Mouse (Mus musculus) midbrain, postnatal 0 days (tissue): ENCODE data around the gene Shb. TPM values are rescaled to one million over a fixed set of nuclear protein-coding genes. Genes with fewer than 3 reads are reported as not detected.

Experiments
- ATAC-seq: fragments of 200-750 bp; cut with Nextera tagmentation; 2 replicates; pipeline ENCODE4 v1.8.0; 2017; ENCODE audit warnings: moderate number of reproducible peaks, mild to moderate bottlenecking, moderate TSS enrichment, moderate library complexity; ENCODE audit not compliant: low FRiP score
- DNase-seq: peaks from one replicate; pipeline ENCODE4 v3.0.0-alpha.2; 2015; ENCODE audit warnings: low spot score
- H3K27ac ChIP-seq: fragments of 300-500 bp; sonication (generic); 2 replicates; pipeline ENCODE4 v1.5.1; 2014; ENCODE audit warnings: low read depth, mild to moderate bottlenecking, low read length, mixed read lengths
- H3K27me3 ChIP-seq: fragments of 300-500 bp; sonication (generic); 2 replicates; pipeline ENCODE4 v1.6.1; 2014; ENCODE audit warnings: low read length, control low read depth, mixed read lengths; ENCODE audit not compliant: insufficient read depth
- H3K36me3 ChIP-seq: fragments of 300-500 bp; sonication (generic); 2 replicates; pipeline ENCODE4 v1.6.1; 2014; ENCODE audit warnings: low read length, control low read depth, mixed read lengths; ENCODE audit not compliant: insufficient read depth
- H3K4me1 ChIP-seq: fragments of 300-500 bp; sonication (generic); 2 replicates; pipeline ENCODE4 v1.6.1; 2014; ENCODE audit warnings: mild to moderate bottlenecking, control low read depth, antibody characterized with exemption, low read length, mixed read lengths; ENCODE audit not compliant: insufficient read depth
- H3K4me2 ChIP-seq: fragments of 300-500 bp; sonication (generic); 2 replicates; pipeline ENCODE4 v1.6.1; 2014; ENCODE audit warnings: low read depth, mild to moderate bottlenecking, low read length, mixed read lengths; ENCODE audit not compliant: poor library complexity, severe bottlenecking
- H3K4me3 ChIP-seq: fragments of 300-500 bp; sonication (generic); 2 replicates; pipeline ENCODE4 v1.5.1; 2014; ENCODE audit warnings: low read depth, mild to moderate bottlenecking, low read length, moderate library complexity
- H3K9ac ChIP-seq: fragments of 300-500 bp; sonication (generic); replicated peaks from 2 replicates; pipeline ENCODE4 v1.6.1; 2014; ENCODE audit warnings: mild to moderate bottlenecking, low read length, moderate library complexity, mixed read lengths; ENCODE audit not compliant: poor library complexity, severe bottlenecking
- H3K9me3 ChIP-seq: fragments of 300-500 bp; sonication (generic); 2 replicates; pipeline ENCODE4 v1.6.1; 2016; ENCODE audit warnings: low read length, control low read depth
- CTCF ChIP-seq: IDR thresholded peaks from 2 replicates; pipeline ENCODE4 v1.5.1; 2016; ENCODE audit warnings: antibody characterized with exemption, mild to moderate bottlenecking
- WGBS: fragments of 180-500 bp; shearing (Covaris S2); extraction: QIAGEN DNeasy Blood & Tissue Kit; methylation state at CpG from one replicate; pipeline ENCODE4 v1.1.7; 2014; 5-methylcytosine and 5-hydroxymethylcytosine counted together
- polyA plus RNA-seq: library from polyadenylated mRNA; unstranded; fragments of >200 nt; fragmentation: Nextera tagmentation; extraction: Ambion mirVana; gene quantifications from 2 replicates; pipeline ENCODE4 v1.2.1, GENCODE M21; 2015
- total RNA-seq: library from RNA; depleted of rRNA; stranded (reverse); fragments of >200 nt; gene quantifications from 2 replicates; pipeline ENCODE4 v1.2.3, GENCODE M21; 2014

The Shb gene
- total and polyA plus RNA-seq, 2 experiments from 2014 or later, result 5.8 to 21.9 TPM

DNA sequence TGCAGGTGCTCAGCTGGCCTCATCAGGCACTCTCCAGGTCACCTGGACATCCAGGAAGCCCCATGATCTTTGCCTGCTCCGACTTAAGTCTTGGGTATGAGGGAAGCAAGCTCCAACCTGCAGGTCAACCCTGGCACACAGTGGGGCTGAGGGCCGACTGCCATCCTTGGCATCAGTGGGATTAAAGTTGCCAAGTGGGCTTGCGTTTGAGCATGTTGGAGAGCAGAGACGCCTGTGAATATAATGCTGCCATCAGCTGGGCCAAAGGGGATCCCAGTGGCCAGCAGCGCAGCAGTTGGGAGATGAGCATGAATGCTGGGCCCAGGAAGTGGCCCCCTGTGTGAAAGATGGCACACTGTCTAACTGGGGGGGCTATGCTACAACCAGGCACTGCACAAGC lies 25.9 kb upstream of the Shb start:
- H3K36me3 ChIP-seq, result no peaks in the 10 kb centered on the region
- no peak for DNase-seq
- no peaks in the 10 kb centered on the region for H3K4me1 ChIP-seq
- no peak for TF ChIP-seq CTCF
- no peaks in the 10 kb centered on the region for H3K9me3 ChIP-seq
- WGBS, result 82% methylated on average over 5 of the region's 5 CpGs
- H3K27me3 ChIP-seq, result no peaks in the 10 kb centered on the region
- H3K4me2 ChIP-seq, result no peak overlapping the region
- ATAC-seq, result no peak
- H3K9ac ChIP-seq, result no peak overlapping the region
- no peak overlapping the region for H3K4me3 ChIP-seq
- no peak overlapping the region for H3K27ac ChIP-seq

DNA sequence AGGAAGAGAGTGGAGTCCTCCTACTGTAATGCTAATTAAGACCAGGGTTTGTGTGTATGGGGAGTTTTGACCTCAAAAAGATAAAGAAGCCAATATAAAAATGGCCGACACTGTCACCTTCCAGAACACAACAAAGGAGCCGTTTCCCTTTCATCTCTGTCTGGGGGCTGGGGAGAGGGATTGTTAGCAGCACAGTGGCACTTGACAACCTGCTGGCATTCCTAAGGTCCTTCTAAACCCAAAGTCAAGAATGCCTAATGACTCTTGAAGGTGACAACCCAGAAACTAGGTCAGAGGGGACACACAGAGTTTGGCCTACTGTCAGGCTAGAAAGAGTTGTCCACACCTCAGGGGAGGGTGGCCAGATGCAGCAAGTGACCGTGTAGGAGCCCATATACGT lies 20.3 kb upstream of the Shb start:
- Histone ChIP-seq H3K4me3 (no peak overlapping the region), H3K9me3 (no peaks in the 10 kb centered on the region), H3K36me3 (no peaks in the 10 kb centered on the region), H3K27me3 (no peaks in the 10 kb centered on the region), H3K9ac (no peak overlapping the region), H3K27ac (no peak overlapping the region), H3K4me1 (no peaks in the 10 kb centered on the region), H3K4me2 (no peak overlapping the region)
- ATAC-seq (no peak), DNase-seq (no peak)
- 43% methylated on average over 4 of the region's 4 CpGs for WGBS
- no peak for TF ChIP-seq CTCF

GRCm38 (mm10) chr4:45550970-45551369 lies 18.7 kb upstream of the Shb start:
- ATAC-seq, result no peak
- Histone ChIP-seq H3K4me2 (no peak overlapping the region), H3K4me3 (no peak overlapping the region), H3K9ac (no peak overlapping the region), H3K9me3 (no peaks in the 10 kb centered on the region), H3K27me3 (no peaks in the 10 kb centered on the region), H3K4me1 (no peaks in the 10 kb centered on the region), H3K36me3 (no peaks in the 10 kb centered on the region), H3K27ac (no peak overlapping the region)
- no peak for DNase-seq
- WGBS, result 39% methylated on average over 2 of the region's 2 CpGs
- TF ChIP-seq CTCF, result no peak

GRCm38 (mm10) chr4:45549514-45549913 lies 17.2 kb upstream of the Shb start:
- Histone ChIP-seq H3K36me3 (no peaks in the 10 kb centered on the region), H3K4me2 (no peak overlapping the region), H3K9me3 (no peaks in the 10 kb centered on the region), H3K4me1 (no peaks in the 10 kb centered on the region), H3K9ac (no peak overlapping the region), H3K27ac (no peak overlapping the region), H3K4me3 (no peak overlapping the region), H3K27me3 (no peaks in the 10 kb centered on the region)
- 67% methylated on average over 5 of the region's 5 CpGs for WGBS
- TF ChIP-seq CTCF, result peak; percentile 58
- no peak for DNase-seq
- no peak for ATAC-seq

GRCm38 (mm10) chr4:45545851-45546250 lies 13.6 kb upstream of the Shb start:
- WGBS, result 52% methylated on average over 8 of the region's 8 CpGs
- TF ChIP-seq CTCF, result no peak
- ATAC-seq (no peak), DNase-seq (no peak)
- Histone ChIP-seq H3K27me3 (no peaks in the 10 kb centered on the region), H3K4me2 (no peak overlapping the region), H3K4me3 (no peak overlapping the region), H3K9ac (no peak overlapping the region), H3K4me1 (no peaks in the 10 kb centered on the region), H3K36me3 (no peaks in the 10 kb centered on the region), H3K9me3 (no peaks in the 10 kb centered on the region), H3K27ac (no peak overlapping the region)

GRCm38 (mm10) chr4:45543481-45544051 lies 11.3 kb upstream of the Shb start:
- no peak for TF ChIP-seq CTCF
- no peaks in the 10 kb centered on the region for H3K27me3 ChIP-seq
- no peaks in the 10 kb centered on the region for H3K9me3 ChIP-seq
- DNase-seq, result no peak
- no peak overlapping the region for H3K4me2 ChIP-seq
- no peaks in the 10 kb centered on the region for H3K4me1 ChIP-seq
- H3K4me3 ChIP-seq, result no peak overlapping the region
- WGBS, result 87% methylated on average over 3 of the region's 3 CpGs
- H3K36me3 ChIP-seq, result no peaks in the 10 kb centered on the region
- no peak for ATAC-seq
- H3K9ac ChIP-seq, result no peak overlapping the region
- no peak overlapping the region for H3K27ac ChIP-seq
